Mouse (Mus musculus): ENCODE data around the gene Gimap8.

GRCm38 (mm10) chr6:48692962-48693361 is 45.9 kb downstream of the Gimap8 start:
- no peak for TF ChIP-seq USF1 (IDR thresholded peaks at IDR 0.05; ENCODE audit: low read depth)
- TF ChIP-seq POLR2A (IDR thresholded peaks at IDR 0.05; ENCODE audit: insufficient read length, low read depth), result no peak
- no peak for TF ChIP-seq E2F4 (IDR thresholded peaks at IDR 0.05; ENCODE audit: insufficient read depth)
- no peak for TF ChIP-seq MYOD1 (IDR thresholded peaks at IDR 0.05; ENCODE audit: control insufficient read depth in 1 of 3, insufficient read length in 2 of 3, low read depth in 2 of 3)
- no peak for TF ChIP-seq TCF12 (IDR thresholded peaks at IDR 0.05; ENCODE audit: insufficient read depth, poor library complexity, severe bottlenecking)
